Mouse (Mus musculus) gastrocnemius, adult 2 months (tissue): Measurements from ENCODE around the gene Sh3rf1. TPM values are rescaled to one million over a fixed set of nuclear protein-coding genes. Genes with fewer than 3 reads are reported as not detected.
A peak's percentile ranks its signal among the peaks of the same experiment; 100 is the strongest.

ENCODE experiments used
- DNase-seq: peaks from one replicate; pipeline ENCODE4 v3.0.0; 2022
- H3K27ac ChIP-seq: fragments of 200-600 bp; 2 replicates; pipeline ENCODE4 v1.8.1; 2022; ENCODE audit warnings: mild to moderate bottlenecking
- H3K4me3 ChIP-seq: fragments of 200-600 bp; 2 replicates; pipeline ENCODE4 v1.8.1; 2022; ENCODE audit warnings: mild to moderate bottlenecking, moderate library complexity
- CTCF ChIP-seq: fragments of 200-600 bp; IDR thresholded peaks from 2 replicates; pipeline ENCODE4 v1.8.1; 2022; ENCODE audit warnings: antibody characterized with exemption, mild to moderate bottlenecking, moderate library complexity
- intact Hi-C: fragments of 180-260 bp; cut with DNase I; formaldehyde crosslinking; loops from one replicate; pipeline ENCODE4 v1.15.1; 2025
- total RNA-seq, 2 experiments: library from RNA; stranded (reverse); gene quantifications; 2 replicates each; pipeline ENCODE4 v1.2.3; 2021

The Sh3rf1 gene
- total RNA-seq, 2 experiments from 2014 or later: 1.2 to 1.8 TPM

GRCm38 (mm10) chr8:61270961-61271360 lies 47.3 kb downstream of the Sh3rf1 start:
- no peak overlapping the region for H3K4me3 ChIP-seq
- no peak for TF ChIP-seq CTCF
- intact Hi-C loops: no loop called here
- no peak for DNase-seq
- H3K27ac ChIP-seq: no peak overlapping the region

- TF ChIP-seq CTCF: no peak
- DNase-seq: no peak
- Histone ChIP-seq H3K4me3 (no peak overlapping the region), H3K27ac (no peak overlapping the region)
- intact Hi-C loops: no loop called here
These were observed 49.2 kb downstream of the Sh3rf1 start for GRCm38 (mm10) chr8:61272838-61273237.

- intact Hi-C loops: no loop called here
- DNase-seq: no peak
- no peak overlapping the region for H3K4me3 ChIP-seq
- no peak overlapping the region for H3K27ac ChIP-seq
- no peak for TF ChIP-seq CTCF
These were observed 49.9 kb downstream of the Sh3rf1 start for GRCm38 (mm10) chr8:61273307-61274221.

DNA sequence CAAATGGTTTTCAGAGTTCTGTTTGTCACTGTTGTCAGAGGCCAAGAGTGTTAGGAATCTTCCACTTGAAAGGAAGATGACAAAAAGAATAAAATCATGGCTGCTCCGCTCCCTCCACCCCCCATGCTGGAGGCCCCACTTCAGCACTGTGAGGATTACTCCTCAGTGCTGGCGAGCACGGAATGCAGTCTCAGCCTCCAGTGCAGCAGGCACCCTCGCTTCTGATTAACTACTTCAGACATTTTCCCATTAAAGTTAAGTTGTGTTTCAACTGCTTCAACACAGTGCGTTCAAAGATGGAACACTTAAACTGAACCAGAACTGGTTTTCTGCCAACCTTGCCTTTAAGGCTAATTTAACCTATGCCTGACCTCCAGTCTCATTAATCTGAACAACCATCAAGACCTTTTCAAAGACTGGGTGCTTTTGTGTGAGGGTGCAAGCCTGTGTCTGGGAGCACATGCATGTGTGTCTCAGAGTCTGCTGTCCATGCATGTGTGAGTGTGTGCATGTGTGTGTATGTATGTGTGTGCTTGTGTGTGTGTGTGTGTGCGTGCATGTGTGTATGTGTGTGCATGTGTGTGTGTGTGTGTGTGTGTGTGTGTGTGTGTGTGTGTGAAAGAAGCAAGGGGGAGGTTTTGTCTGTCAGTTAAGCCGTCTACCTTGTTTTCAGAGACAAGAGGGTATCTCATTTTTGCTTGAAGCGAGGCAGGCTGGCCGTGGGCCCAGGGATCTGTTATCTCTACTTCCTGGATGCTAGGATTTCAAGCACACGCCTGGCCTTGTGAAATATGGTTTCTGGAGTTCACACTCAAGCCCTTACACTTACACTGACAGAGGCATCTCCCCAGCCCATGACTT lies 51.2 kb downstream of the Sh3rf1 start:
- no peak for DNase-seq
- Histone ChIP-seq H3K27ac (no peak overlapping the region), H3K4me3 (no peak overlapping the region)
- intact Hi-C loops: no loop called here
- TF ChIP-seq CTCF: no peak

DNA sequence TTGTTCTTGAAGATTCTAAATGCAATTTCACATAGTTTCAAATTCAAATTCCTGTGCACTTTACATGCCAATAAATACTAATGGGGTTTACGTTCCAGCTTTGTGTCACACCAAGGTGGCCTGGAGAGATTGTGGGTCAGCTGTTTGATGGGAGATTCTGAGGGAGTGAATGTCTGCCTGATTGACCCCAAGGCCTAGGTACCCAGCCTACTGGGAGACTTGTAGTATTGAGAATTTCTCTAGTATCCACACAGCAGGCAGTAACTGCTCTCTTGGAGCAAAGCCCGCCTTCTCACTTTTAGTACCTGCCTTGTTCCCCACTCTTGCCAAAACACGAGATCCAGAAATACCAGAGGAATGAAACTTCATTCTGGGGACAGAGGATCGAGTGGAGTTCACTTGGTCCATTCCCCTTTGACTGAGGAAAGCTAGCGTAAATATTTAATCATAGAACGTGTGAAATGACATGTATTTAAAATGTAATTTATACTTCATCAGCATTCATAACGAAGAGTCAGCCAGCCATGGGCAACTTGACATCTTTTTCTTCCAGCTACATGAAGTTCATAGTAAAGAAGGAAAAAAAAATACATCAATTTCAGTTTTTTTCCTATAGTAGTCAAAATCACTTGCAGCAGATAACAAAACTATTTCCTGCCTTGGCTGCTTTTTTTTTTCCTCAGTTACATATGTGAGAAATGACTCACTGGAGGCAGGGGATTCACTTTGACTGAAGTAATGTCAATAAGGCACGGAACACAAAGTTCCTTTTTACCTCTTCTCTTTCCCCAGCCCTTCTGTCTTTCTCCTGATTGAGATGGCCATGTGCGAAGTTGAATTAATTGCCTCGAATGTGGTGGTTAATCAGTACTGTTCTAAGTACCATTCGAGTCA lies 52.0 kb downstream of the Sh3rf1 start:
- DNase-seq: no peak
- TF ChIP-seq CTCF: no peak
- Histone ChIP-seq H3K4me3 (no peak overlapping the region), H3K27ac (no peak overlapping the region)
- intact Hi-C loops: no loop called here

DNA sequence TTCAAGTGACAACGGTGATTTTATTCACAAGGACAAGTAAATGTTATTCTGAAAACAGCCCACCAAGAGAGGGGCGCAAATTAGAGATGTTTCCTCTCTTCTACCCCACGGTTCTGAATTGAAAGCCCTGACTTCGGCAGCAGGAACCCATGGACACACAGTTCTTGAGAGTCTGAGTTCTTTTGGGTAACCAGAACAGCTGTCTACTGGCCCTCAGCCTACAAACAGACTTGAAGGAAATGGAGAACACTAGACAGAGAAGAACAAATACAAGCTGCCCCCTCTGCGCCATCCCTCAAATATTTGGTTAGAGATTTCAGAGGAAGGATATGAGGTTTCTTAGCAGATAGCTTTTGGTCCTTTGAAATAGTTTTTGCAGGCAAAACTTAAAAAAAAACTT lies 52.7 kb downstream of the Sh3rf1 start:
- intact Hi-C loops: no loop called here
- Histone ChIP-seq H3K27ac (no peak overlapping the region), H3K4me3 (no peak overlapping the region)
- no peak for TF ChIP-seq CTCF
- no peak for DNase-seq

DNA sequence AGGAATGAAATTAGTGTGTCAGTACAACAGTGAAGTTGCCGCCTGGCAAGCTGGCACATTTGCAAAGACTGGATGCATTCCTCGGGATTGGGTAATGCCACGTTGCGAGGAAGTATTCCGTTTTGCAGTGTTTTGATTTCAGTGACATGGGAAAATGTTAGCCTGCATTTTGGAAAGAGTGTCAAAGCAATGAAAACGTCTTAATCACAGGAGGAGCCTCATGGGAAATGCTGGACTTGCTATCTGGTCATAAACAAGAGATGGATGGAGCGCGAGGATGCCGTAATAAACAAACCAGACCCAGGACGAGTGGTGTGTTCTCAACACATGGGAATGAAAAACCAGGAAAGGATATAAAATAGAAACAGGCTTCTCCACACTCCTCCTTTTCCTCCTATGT lies 55.4 kb downstream of the Sh3rf1 start:
- Histone ChIP-seq H3K4me3 (no peak overlapping the region), H3K27ac (no peak overlapping the region)
- TF ChIP-seq CTCF: no peak
- DNase-seq: no peak
- intact Hi-C loops: no loop called here

GRCm38 (mm10) chr8:61282303-61283168 lies 58.9 kb downstream of the Sh3rf1 start:
- H3K27ac ChIP-seq: no peak overlapping the region

GRCm38 (mm10) chr8:61283169-61284081 lies 59.8 kb downstream of the Sh3rf1 start:
- no peak overlapping the region for H3K27ac ChIP-seq
- TF ChIP-seq CTCF: no peak
- no peak overlapping the region for H3K4me3 ChIP-seq
- intact Hi-C loops: loop anchor here (5.0 kb wide), 1 partner anchor 56 kb away; no protein-coding TSS in a partner anchor
- DNase-seq: peak; percentile 41

More at GRCm38 (mm10) chr8:61282303-61283168, 58.9 kb downstream of the Sh3rf1 start:
- no peak overlapping the region for H3K4me3 ChIP-seq
- no peak for DNase-seq
- intact Hi-C loops: loop anchor here (5.0 kb wide), 1 partner anchor 55 kb away; no protein-coding TSS in a partner anchor
- no peak for TF ChIP-seq CTCF

GRCm38 (mm10) chr8:61285896-61286295 lies 62.2 kb downstream of the Sh3rf1 start:
- no peak for DNase-seq
- intact Hi-C loops: no loop called here
- Histone ChIP-seq H3K4me3 (no peak overlapping the region), H3K27ac (no peak overlapping the region)
- TF ChIP-seq CTCF: no peak
